Mouse (Mus musculus) embryonic fibroblast, embryonic 13.5 days (primary cell): Measurements from ENCODE around the gene Tspear.

ENCODE experiments used
- CTCF ChIP-seq: IDR thresholded peaks from 2 replicates; pipeline ENCODE4 v1.5.1; 2011; ENCODE audit warnings: mild to moderate bottlenecking, control low read depth, low read length, moderate library complexity, borderline replicate concordance; ENCODE audit not compliant: insufficient read depth
- POLR2A ChIP-seq: IDR thresholded peaks from 2 replicates; pipeline ENCODE4 v1.6.1; 2011; ENCODE audit warnings: low read depth, mild to moderate bottlenecking, control low read depth, low read length, moderate library complexity

- TF ChIP-seq CTCF (no peak), POLR2A (no peak)
Observed at GRCm38 (mm10) chr10:77912605-77913004, 226.2 kb downstream of the Tspear start.
